Mouse (Mus musculus): ENCODE measurements around the gene Endog. TPM values are rescaled to one million over a fixed set of nuclear protein-coding genes. Genes with fewer than 3 reads are reported as not detected.

Gene Endog
- total and polyA plus RNA-seq, 2 experiments = 78.7 to 132 TPM

GRCm38 (mm10) chr2:30205629-30206357 is 34.5 kb downstream of the Endog start, which contains the start of gene Kyat1:
Kyat1 (minus strand) TSS chr2:30205847.
- peak within 1 kb of the TSS; percentile 91 for H3K27ac ChIP-seq (replicated peaks; ENCODE audit: insufficient read depth, low read depth, low read length)
- peaks cover 3% of the 10 kb centered on the region; the same call in 1 of the 2 replicates for H3K79me2 ChIP-seq (ENCODE audit: control insufficient read depth, insufficient read depth, low read length)
- peak within 1 kb of the TSS; percentile 93 for H3K9ac ChIP-seq (ENCODE audit: low read depth, low read length)
- H3K27me3 ChIP-seq (ENCODE audit: control insufficient read depth, insufficient read depth, low read length) = no peaks in the 10 kb centered on the region
- peak within 1 kb of the TSS; percentile 88 for H3K4me3 ChIP-seq (ENCODE audit: insufficient read depth, low read depth, low read length)
- DNase-seq (ENCODE audit: extremely low read depth, low read depth, low spot score) = peak; percentile 98
- peaks cover 41% of the 10 kb centered on the region for H3K4me1 ChIP-seq (ENCODE audit: control insufficient read depth, insufficient read depth, low read length)
- under 1% methylated on average over 44 of the region's 44 CpGs for WGBS
- TF ChIP-seq POLR2A (IDR thresholded peaks at IDR 0.05; ENCODE audit: extremely low read depth, insufficient read depth, low read length) (peak; percentile 96), CTCF (IDR thresholded peaks at IDR 0.05; ENCODE audit: low read depth, low read length) (no peak)
- no peaks in the 10 kb centered on the region for H3K36me3 ChIP-seq (ENCODE audit: control insufficient read depth, insufficient read depth, low read length)

- 23% methylated on average over 4 of the region's 4 CpGs for WGBS
- H3K27ac ChIP-seq (replicated peaks; ENCODE audit: insufficient read depth, low read depth, low read length) = peak overlapping the region; percentile 91
- H3K4me1 ChIP-seq (ENCODE audit: control insufficient read depth, insufficient read depth, low read length) = peaks cover 41% of the 10 kb centered on the region
- H3K79me2 ChIP-seq (ENCODE audit: control insufficient read depth, insufficient read depth, low read length) = peaks cover 3% of the 10 kb centered on the region; the same call in 1 of the 2 replicates
- H3K36me3 ChIP-seq (ENCODE audit: control insufficient read depth, insufficient read depth, low read length) = no peaks in the 10 kb centered on the region
- no peak overlapping the region for H3K4me3 ChIP-seq (ENCODE audit: insufficient read depth, low read depth, low read length)
- peak; percentile 88 for DNase-seq (ENCODE audit: extremely low read depth, low read depth, low spot score)
- TF ChIP-seq POLR2A (IDR thresholded peaks at IDR 0.05; ENCODE audit: extremely low read depth, insufficient read depth, low read length) (0 out of 2 replicates have a peak, but pooled peaks have one; percentile 45), CTCF (IDR thresholded peaks at IDR 0.05; ENCODE audit: low read depth, low read length) (no peak)
- no peaks in the 10 kb centered on the region for H3K27me3 ChIP-seq (ENCODE audit: control insufficient read depth, insufficient read depth, low read length)
- H3K9ac ChIP-seq (ENCODE audit: low read depth, low read length) = peak overlapping the region; percentile 93
These were observed 36.1 kb downstream of the Endog start for GRCm38 (mm10) chr2:30207401-30207800.

DNA sequence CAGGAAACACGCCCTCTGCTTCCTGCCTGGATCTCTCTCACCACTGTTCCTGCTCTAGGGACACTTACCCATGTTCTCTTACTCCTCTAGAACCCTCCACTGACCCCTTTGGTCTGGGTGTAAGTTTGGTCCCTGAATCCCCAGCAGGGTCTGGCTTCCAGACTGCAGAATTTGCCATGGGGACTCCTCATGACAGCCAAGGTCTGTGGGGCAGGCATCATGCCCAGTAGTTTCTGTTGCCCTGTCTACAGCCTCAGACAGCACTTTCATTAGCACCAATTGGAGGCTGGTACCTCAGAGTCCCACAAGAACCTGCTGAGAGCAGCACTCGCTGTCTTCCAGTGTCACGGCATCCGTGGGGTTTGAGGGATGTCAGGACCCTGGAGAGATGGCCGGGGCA is 36.6 kb downstream of the Endog start:
- Histone ChIP-seq H3K27me3 (ENCODE audit: control insufficient read depth, insufficient read depth, low read length) (no peaks in the 10 kb centered on the region), H3K4me3 (ENCODE audit: insufficient read depth, low read depth, low read length) (no peak overlapping the region), H3K9ac (ENCODE audit: low read depth, low read length) (peak overlapping the region; percentile 93; the same call in 1 of the 2 replicates), H3K4me1 (ENCODE audit: control insufficient read depth, insufficient read depth, low read length) (peaks cover 41% of the 10 kb centered on the region), H3K36me3 (ENCODE audit: control insufficient read depth, insufficient read depth, low read length) (no peaks in the 10 kb centered on the region), H3K79me2 (ENCODE audit: control insufficient read depth, insufficient read depth, low read length) (peaks cover 1% of the 10 kb centered on the region; the same call in 1 of the 2 replicates), H3K27ac (replicated peaks; ENCODE audit: insufficient read depth, low read depth, low read length) (peak overlapping the region; percentile 91)
- 65% methylated on average over 5 of the region's 5 CpGs for WGBS
- TF ChIP-seq POLR2A (IDR thresholded peaks at IDR 0.05; ENCODE audit: extremely low read depth, insufficient read depth, low read length) = no peak
- no peak for TF ChIP-seq CTCF (IDR thresholded peaks at IDR 0.05; ENCODE audit: low read depth, low read length)
- peak; percentile 61 for DNase-seq (ENCODE audit: extremely low read depth, low read depth, low spot score)

GRCm38 (mm10) chr2:30211408-30212168 is 40.3 kb downstream of the Endog start:
- no peak for TF ChIP-seq CTCF (IDR thresholded peaks at IDR 0.05; ENCODE audit: low read depth, low read length)
- TF ChIP-seq POLR2A (IDR thresholded peaks at IDR 0.05; ENCODE audit: extremely low read depth, insufficient read depth, low read length) = no peak
- peak; percentile 87 for DNase-seq (ENCODE audit: extremely low read depth, low read depth, low spot score)
- Histone ChIP-seq H3K36me3 (ENCODE audit: control insufficient read depth, insufficient read depth, low read length) (no peaks in the 10 kb centered on the region), H3K27me3 (ENCODE audit: control insufficient read depth, insufficient read depth, low read length) (no peaks in the 10 kb centered on the region), H3K79me2 (ENCODE audit: control insufficient read depth, insufficient read depth, low read length) (no peaks in the 10 kb centered on the region; the same call in 1 of the 2 replicates), H3K4me1 (ENCODE audit: control insufficient read depth, insufficient read depth, low read length) (peaks cover 46% of the 10 kb centered on the region), H3K9ac (ENCODE audit: low read depth, low read length) (peak overlapping the region; percentile 72), H3K4me3 (ENCODE audit: insufficient read depth, low read depth, low read length) (no peak overlapping the region), H3K27ac (replicated peaks; ENCODE audit: insufficient read depth, low read depth, low read length) (peak overlapping the region; percentile 97)
- WGBS = 29% methylated on average over 6 of the region's 6 CpGs

GRCm38 (mm10) chr2:30212169-30212545 is 40.9 kb downstream of the Endog start:
- no peak for TF ChIP-seq CTCF (IDR thresholded peaks at IDR 0.05; ENCODE audit: low read depth, low read length)
- TF ChIP-seq POLR2A (IDR thresholded peaks at IDR 0.05; ENCODE audit: extremely low read depth, insufficient read depth, low read length) = no peak
- H3K9ac ChIP-seq (ENCODE audit: low read depth, low read length) = peak overlapping the region; percentile 72; the same call in 1 of the 2 replicates
- peak; percentile 90 for DNase-seq (ENCODE audit: extremely low read depth, low read depth, low spot score)
- H3K4me1 ChIP-seq (ENCODE audit: control insufficient read depth, insufficient read depth, low read length) = peaks cover 40% of the 10 kb centered on the region
- peak overlapping the region; percentile 97 for H3K27ac ChIP-seq (replicated peaks; ENCODE audit: insufficient read depth, low read depth, low read length)
- no peaks in the 10 kb centered on the region for H3K27me3 ChIP-seq (ENCODE audit: control insufficient read depth, insufficient read depth, low read length)
- no peaks in the 10 kb centered on the region for H3K36me3 ChIP-seq (ENCODE audit: control insufficient read depth, insufficient read depth, low read length)
- no peak overlapping the region for H3K4me3 ChIP-seq (ENCODE audit: insufficient read depth, low read depth, low read length)
- no peaks in the 10 kb centered on the region; the same call in 1 of the 2 replicates for H3K79me2 ChIP-seq (ENCODE audit: control insufficient read depth, insufficient read depth, low read length)
- WGBS = 21% methylated on average over 4 of the region's 4 CpGs

Measured in liver, adult 2 months (tissue).